Mouse (Mus musculus) megakaryocyte, embryonic 14.5 days (primary cell): Measurements from ENCODE around the gene Gm2a.

Source experiments
- FLI1 ChIP-seq: IDR thresholded peaks from 2 replicates; pipeline ENCODE4 v1.6.1; 2012; ENCODE audit warnings: low read length, inconsistent platforms, mixed read lengths
- GATA1 ChIP-seq: IDR thresholded peaks from 3 replicates; pipeline ENCODE4 v1.6.1; 2012; ENCODE audit warnings: mixed read lengths, low read length, inconsistent platforms, borderline replicate concordance

GRCm38 (mm10) chr11:55073191-55073590, 24.7 kb upstream of the Gm2a start:
- TF ChIP-seq GATA1 (no peak), FLI1 (no peak)
